Mouse (Mus musculus) thymus, postnatal 0 days (tissue): ENCODE results near the gene Foxl1. TPM values are rescaled to one million over a fixed set of nuclear protein-coding genes. Genes with fewer than 3 reads are reported as not detected.

ENCODE experiments used
- DNase-seq: peaks from one replicate; pipeline ENCODE4 v3.0.0-alpha.2; 2015; ENCODE audit warnings: low spot score
- polyA plus RNA-seq: library from polyadenylated mRNA; unstranded; fragments of >200 nt; fragmentation: Nextera tagmentation; extraction: Ambion mirVana; gene quantifications from 2 replicates; pipeline ENCODE4 v1.2.1, GENCODE M21; 2015

Gene Foxl1
- polyA plus RNA-seq: 0.10 and 0.12 TPM in 2 replicates

DNA sequence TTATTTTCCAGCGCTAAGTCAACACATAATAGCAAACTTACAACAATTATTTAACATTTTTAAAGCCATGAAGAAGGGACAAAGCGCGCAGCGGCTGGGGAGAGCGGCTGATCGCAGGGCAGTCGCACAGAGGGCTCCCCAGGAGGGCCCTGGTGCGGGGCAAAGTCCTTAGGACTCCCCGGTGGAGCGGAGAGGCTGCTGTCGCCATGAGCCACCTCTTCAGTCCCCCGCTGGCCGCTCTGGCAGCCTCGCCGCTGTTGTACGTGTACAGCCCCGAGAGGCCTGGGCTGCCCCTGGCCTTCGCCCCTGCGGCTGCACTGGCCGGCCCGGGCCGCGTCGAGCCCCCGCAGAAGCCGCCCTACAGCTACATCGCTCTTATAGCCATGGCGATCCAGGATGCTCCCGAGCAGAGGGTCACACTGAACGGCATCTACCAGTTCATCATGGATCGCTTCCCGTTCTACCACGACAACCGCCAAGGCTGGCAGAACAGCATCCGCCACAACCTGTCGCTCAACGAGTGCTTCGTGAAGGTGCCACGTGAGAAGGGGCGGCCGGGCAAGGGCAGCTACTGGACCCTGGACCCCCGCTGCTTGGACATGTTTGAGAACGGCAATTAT, at the start of gene Foxl1:
Gene Foxl1 (plus strand): TSS at position 185 of the 620 bp plus-strand sequence.
- no peak for DNase-seq

DNA sequence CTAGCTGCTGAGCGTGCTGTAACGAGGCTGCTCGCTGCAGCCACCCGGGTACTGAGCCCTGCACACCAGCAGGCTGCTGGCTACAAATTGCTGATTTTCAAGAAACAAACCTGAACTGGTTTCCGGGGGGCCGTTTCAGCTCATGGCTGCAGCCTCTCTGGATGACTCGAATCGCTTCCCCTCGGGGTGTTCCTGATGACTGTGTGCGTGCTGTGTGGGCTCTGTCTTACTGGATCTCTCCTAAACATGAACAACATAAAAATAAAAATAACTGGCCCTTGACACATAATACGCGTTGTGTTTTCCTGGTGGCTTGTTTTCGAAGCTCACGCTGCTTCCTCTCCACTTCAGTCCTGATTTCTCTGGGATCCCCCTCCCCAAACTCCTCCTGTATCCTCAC, 49.0 kb upstream of the Foxl1 start:
- DNase-seq: no peak

DNA sequence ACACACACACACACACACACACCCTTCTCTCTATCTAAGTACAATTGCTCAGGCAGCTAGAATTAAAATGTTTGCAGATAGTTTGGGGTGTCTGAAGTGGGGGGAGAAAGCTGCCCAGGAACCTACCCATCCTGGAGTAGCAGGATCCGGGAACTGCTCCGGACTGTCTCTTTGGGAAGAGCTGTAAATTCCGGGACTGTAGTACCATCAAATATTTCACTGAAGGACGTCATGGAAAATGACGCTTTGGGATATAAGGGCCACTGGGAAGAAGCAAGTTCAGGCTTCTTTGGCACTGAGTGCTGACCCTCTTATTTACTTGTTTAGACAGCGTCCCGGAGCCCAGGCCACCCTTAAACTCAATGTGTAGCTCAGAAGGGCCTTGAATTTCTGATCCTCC, 48.5 kb upstream of the Foxl1 start:
- no peak for DNase-seq

DNA sequence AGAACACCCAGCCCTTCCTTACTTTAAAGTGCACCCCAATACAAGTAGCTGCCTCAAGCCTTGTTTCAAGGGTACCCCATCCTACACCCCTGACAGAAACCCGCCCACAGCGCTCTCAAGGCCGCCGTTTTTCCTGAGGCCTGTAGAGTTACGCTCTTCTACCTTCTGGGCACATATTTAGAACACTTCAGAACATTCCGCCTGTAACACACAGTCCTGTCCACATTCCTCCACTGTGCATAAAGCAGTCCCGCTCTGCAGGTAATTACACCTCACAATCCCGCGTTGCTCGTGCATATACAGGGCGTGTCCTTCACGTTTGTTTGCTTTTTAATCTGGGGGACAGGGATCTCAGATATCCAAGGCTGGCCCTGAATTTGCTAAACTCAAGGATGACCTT, 47.8 kb upstream of the Foxl1 start:
- no peak for DNase-seq

DNA sequence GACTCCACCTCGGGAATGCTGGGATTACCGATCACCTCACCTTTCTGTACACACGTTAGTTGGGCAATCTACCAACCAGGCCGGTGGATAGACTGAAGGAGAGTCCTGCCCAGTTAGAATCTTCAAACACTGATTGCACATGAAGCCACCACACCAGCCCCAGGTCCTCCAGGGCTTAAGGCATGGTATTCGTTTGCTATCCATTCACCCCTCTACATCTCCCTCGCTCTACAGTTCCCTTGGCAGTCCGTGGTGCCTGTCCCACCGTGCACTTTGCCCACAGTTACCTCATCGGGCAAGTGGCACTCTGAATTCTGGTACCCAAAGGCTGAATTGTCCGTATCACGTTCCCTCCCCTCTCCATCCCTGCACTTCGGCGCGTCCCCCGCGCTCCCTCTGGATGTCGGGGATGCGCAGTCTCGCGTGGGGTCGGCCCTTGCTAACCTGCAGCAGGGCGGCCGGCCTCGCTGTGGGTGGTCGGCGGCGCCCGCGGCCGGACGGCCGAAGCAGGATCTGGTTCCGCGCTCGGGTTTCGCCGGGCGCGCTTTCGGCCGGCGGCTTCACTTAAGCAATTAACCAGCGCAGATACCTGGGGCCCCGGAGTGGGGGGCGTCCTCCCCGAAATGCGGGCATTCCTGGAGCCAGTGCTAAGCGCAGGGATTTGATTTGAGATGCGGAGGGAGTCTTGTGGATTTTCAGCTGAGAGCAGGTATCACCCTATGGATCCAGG, 47.2 kb upstream of the Foxl1 start:
- no peak for DNase-seq

DNA sequence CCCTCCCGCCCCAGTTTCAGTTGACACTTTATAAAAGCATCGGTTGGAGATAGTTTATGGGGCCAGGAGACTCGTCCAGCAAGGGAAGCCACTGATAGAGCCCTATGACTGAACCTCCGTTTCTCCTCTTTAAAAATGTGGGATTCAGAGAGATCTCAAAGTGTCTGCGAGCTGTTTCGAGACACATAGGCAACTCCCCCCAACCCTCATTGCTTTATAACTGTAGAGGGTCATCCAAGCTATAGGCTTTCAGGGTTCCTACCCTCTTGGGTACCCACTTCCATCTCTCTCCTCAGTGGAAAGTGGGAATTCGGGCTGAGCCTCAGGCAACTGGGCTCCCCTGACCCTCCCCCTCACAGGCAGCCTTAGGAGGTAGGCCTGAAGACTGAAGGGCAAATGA, 46.3 kb upstream of the Foxl1 start:
- no peak for DNase-seq

DNA sequence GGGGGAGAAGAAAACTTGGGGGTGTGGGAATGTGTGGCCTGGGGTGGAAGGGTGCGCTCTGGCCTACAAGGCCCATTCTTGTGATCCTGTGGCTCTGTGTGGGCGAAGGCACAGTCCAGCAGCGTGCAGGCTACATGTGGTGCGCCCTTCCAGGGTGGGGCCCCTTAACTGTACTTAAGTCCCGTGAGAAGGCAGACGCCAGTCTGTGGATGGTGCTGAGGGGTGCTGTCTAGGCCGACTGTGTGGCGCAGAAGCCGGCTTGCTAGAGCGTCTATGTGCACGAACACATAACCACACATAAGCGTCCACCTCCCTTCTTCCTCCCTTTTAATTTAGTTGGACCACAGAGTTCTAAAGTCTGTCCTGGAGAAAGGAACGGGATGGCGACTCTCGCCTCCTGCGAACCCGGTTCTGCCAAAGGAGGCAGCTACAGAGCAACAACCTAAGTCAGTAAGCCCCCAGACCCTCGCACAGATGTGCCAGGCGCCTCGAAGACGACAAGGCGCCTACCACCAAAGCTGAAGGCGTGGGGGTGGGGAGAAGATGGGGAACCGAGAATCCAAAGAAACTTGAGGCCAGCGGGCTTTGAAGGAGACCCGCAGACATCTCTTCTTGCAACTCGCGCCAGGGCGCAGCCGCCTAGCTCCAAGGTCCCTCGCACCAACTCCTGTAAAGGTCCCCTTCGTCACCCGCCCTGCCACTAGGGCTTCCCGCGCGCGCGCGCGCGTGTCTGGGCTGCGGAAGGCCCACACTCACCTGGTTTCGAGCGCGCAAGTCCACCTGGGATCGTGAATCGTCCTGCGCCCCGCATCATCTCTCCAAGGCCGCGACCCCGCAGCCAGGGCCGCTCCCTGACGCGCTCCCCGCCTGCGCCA, 45.3 kb upstream of the Foxl1 start:
- DNase-seq: no peak

DNA sequence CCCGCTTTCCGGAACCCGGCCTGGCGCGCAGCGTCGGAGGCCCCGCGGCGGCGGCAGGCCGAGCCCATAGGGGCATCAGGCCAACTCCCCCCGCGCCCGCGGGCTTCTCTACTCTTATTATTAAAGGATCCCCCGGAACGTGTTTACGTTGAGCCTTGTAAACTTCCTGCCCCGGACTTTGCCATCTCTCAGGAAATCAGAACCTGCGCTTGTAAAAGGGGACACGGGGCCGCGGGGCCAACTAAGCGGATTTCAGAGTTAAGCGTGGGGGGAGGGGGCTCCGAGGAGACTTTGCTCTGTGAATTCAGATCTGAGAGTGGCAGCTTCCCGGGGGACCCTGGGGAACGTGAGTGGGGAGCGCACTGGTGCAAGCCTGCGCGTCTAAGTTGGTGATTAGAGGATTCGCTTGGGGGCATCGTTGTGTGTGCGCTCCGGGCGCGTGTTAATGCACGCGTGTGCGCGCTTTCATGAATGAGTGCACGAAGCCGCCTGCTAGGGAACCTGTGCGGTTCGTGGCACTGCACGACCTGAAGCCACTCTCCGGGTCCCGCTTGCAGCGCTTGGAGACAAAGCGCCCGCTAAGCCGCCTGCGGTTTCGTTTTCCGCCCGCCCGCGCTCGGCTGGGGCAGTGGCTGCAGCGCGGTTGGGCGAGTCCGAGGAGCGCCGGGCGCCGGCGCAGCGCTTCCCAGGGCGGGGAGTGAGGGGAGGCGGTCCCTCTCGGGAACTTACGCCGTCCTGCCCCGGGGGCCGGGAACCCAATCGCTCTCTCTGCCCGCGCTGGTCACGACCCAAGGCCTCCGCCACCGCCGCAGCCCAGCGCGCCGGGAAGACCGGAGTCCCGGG, 44.4 kb upstream of the Foxl1 start:
- no peak for DNase-seq

DNA sequence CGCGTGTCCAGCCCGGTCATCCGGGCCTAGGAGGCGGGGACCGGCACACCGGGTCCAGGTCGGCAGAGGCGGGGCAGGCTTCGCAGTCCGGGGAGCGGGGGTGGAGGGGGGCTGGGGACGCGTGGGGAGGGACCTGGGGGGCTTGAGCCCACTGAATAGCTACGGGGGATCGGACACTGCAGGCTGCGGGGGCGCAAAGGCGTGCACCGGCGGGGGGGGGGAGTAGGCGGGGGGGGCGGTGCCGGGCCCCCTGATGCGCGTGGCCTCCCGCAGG, 43.9 kb upstream of the Foxl1 start:
- no peak for DNase-seq

DNA sequence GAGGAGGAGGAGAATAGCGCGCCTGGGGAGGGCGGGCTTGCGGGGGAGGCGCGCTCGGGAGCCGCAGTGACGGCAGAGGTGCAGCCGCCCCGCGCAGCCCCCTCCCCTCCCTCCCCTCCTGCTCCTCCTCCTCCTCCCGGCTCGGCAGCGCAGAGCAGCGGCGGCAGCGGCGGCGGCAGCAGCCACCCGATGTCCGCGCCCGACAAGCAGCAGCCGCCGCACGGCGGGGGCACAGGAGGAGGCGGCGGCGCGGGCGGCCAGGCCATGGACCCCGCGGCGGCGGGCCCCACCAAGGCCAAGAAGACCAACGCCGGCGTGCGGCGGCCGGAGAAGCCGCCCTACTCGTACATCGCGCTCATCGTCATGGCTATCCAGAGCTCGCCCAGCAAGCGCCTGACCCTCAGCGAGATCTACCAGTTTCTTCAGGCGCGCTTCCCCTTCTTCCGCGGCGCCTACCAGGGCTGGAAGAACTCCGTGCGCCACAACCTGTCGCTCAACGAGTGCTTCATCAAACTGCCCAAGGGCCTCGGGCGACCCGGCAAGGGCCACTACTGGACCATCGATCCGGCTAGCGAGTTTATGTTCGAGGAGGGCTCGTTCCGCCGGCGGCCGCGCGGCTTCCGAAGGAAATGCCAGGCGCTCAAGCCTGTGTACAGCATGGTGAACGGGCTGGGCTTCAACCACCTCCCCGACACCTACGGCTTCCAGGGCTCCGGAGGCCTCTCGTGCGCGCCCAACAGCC, 43.4 kb upstream of the Foxl1 start, which contains the start of gene Foxf1:
Gene Foxf1 (plus strand): TSS at position 177 of the 742 bp plus-strand sequence.
- DNase-seq: no peak

DNA sequence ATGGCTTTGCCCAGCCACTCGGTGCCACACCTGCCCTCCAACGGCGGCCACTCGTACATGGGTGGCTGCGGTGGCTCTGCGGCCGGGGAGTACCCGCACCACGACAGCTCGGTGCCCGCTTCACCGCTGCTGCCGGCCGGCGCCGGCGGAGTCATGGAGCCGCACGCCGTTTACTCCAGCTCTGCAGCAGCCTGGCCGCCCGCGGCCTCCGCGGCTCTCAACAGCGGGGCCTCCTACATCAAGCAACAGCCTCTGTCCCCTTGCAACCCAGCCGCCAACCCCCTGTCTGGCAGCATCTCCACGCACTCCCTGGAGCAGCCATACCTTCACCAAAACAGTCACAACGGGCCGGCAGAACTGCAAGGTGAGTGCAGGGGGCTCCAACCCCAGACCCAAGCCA, 42.7 kb upstream of the Foxl1 start:
- no peak for DNase-seq

DNA sequence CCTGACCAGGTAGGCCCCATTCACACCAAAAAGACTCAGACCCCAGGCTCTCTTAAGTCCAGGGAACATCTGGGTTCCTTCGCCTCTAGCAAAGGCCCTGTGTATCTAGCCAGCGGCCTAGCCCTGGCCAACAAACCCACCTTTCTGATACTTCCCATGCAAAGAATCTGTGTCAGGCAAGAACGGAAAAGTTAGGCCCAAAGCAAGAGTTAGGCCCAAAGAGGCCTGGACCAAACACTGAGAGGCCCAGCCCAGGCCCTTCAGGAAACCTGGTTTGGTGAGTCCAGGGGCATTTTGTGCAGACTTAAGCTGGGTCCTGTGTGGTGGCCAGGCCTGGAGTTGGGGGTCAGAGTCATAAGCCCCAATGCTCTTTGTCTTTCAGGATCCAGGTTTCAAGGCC, 42.2 kb upstream of the Foxl1 start:
- DNase-seq: no peak

DNA sequence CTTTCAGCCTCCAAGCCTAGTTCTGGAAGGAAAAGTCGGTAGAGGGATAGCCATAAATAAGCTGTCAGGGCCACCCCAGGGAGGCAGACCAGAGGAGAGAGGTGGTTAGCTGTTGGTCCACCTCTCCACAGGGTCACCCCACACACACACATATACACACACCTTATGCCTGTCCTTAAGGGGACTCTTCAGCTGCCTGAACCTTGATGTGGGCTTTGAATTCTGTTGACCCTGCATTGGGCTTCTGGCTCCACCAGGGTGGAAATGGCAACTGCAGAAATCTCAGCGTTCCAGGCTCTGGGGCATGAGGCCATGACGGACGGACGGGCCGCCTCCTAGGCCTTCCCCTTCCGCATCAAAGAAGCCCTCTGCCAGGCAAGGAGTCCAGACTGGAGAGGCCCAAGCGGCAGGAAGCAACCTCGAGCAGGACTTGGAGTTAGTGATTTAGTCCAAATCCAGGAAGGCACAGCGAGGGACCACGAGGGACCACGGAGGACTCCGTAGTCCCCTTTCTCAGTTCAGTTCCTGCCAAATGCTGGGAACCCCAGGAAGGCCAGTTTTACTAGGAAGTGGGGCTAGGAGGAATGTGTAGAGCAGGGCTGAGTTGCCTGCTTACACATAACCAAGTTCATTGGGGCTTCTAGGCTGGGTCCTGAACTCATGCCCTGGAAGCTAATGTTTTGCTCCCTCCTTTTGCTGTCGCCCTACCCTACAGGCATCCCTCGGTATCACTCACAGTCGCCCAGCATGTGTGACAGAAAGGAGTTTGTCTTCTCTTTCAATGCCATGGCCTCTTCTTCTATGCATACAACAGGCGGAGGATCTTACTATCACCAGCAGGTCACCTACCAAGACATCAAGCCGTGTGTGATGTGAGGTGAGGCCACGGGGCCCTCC, 41.5 kb upstream of the Foxl1 start:
- DNase-seq: no peak

DNA sequence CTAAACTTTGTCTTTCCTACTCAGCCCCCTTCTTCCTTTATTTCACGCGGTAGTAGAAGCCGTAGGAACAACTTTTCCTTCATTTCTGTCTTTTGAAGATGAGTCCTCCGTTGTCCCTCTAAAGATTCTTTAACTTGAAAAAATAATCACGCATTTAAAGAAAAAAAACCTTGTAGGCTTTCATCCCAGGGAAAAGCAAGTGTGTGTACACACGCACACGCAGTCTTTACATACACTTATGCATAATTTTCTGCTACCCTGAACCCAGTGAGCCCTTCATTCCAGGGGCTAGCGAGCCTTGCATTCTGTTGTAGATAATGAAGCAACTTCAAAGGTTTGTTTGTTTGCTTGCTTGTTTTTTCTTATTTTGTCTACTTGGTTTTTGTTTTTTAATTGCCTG, 39.5 kb upstream of the Foxl1 start:
- no peak for DNase-seq

DNA sequence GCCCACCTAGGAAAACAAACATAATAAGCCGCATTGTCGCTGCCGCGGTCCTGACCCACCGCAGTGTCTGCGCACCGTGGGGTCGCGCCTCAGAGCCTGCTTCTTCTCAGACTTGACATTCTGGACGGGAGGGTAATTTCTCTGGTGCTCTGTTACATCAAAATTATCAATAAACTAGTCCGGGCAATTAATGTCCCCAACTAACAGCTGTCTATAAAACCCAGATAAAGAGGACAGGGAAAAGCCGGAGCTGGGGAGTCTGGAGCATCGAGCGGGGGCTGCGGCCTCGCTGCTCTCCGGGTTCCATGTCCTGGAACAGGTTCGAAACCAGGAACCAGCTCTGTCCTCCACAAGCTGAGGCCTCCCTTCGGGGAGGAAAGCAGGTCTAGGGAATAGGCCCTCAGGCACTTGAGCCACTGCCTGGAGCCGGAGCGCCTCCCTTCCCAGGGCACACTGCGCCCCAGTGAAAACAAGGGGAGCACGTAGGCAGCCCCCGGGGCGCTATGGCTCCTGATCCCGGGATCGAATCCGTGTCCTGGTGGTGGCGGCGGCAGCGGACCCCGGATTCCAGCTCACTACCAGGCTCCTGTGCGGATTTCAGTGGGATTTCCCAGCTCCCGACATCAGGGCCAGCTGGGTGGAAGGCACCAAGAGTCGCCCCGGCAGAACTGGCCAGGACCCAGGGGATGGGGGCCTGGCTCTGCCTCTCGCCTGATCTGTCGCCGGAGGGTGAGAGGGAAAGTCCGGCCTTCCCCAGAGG, 38.7 kb upstream of the Foxl1 start:
- no peak for DNase-seq

DNA sequence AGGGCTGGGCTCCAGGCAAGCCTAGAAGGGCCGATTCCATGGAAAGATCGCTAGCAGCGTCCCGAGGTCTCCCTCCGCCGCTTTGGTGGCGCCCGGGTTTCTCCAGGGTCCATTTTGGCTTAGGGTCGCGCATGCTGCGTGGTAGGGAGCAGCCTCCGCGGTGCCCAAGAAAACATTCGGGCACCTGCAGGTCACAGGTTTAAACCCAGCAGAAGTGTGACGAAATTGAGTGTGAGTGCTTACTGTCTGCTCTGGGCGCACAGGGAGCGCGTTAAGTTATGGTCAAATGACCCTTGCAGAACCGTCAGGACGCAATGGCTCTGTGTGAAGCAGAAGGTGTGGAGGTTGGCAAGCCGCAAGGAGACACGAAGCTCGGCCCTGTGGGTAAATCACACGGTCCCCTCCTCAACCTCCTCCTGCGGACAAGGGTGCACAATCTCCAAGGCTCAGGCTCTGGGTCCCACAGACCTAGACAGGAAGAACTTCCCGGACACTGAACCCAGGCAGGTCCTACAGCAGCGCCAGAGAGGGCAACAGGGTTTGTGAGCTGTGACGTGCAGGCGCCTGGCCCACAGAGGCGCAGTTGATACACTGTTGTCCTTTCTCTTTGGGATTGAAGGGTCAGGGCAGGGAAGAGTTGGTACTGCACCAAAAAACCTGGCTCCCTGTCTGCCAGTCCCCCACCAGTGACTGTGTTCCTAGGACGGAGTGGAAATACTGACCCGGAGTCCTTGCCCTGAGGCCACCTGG, 37.9 kb upstream of the Foxl1 start:
- no peak for DNase-seq

DNA sequence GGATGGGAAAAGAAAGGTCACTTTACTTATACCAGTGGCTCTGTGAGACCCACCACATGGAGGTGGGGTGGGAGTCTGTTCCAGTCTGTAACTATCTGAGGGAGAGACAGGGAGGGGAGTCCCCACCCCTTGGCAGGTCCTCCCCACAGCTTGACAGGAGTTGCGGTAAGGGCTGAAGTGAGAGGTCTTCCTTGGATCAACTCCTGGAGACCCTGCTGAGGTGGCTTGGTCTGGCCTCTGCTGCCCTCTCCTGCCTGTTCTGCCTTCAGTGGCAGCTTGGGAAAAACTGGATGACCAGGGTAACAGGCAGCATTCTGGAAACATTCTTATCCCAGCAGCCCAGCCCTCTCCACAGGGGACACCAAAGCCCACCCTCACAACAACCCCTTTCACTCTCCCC, 37.0 kb upstream of the Foxl1 start:
- DNase-seq: no peak

DNA sequence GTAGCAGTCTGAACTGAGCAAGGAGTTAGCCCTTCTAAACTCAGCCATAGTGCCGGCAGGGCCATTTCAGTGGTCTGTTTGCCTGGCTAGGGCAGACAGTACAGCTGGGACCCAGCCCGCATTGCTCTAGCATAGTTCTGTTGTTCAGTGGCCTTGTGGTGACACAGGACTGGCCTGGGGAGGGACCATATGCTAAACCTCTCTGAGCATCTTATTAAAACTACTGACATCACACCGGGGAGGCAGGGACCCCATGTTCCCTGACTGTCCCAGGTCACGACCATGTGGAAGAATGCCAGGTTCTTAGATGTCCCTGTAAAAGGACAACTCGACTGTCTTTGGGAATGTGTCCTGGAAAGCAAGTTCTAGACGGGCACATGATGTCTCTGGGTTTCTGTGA, 35.6 kb upstream of the Foxl1 start:
- DNase-seq: no peak
